Mouse (Mus musculus): ENCODE data around the gene Mt2. TPM values are rescaled to one million over a fixed set of nuclear protein-coding genes. Genes with fewer than 3 reads are reported as not detected.
"Not testable (repeated sequence)": the region's sequence is repeated elsewhere in the genome, so short reads cannot be mapped to it uniquely, and the experiment has no call there.

The Mt2 gene
- 12.3 and 15.2 TPM in 2 replicates for polyA plus RNA-seq (2014; fragmentation: Nextera tagmentation; extraction: Ambion mirVana)

- H3K4me2 ChIP-seq: peak within 1 kb of the TSS; percentile 75
- no peaks in the 10 kb centered on the region for H3K36me3 ChIP-seq (ENCODE audit: insufficient read depth)
- 0 out of 2 replicates have a peak, but pooled peaks cover 7% of the 10 kb centered on the region for H3K4me1 ChIP-seq (ENCODE audit: insufficient read depth)
- ATAC-seq (ENCODE audit: insufficient read depth) (peak; percentile 69), DNase-seq (peak; percentile 60)
- no peaks in the 10 kb centered on the region for H3K9me3 ChIP-seq (ENCODE audit: low read depth, low read length)
- peak within 1 kb of the TSS; percentile 18; the same call in 1 of the 2 replicates for H3K27ac ChIP-seq (ENCODE audit: low read depth)
- H3K27me3 ChIP-seq (ENCODE audit: insufficient read depth, low read length): peaks cover 67% of the 10 kb centered on the region
- peak within 1 kb of the TSS; percentile 43 for H3K4me3 ChIP-seq (ENCODE audit: low read depth, low read length)
- under 1% methylated on average over 55 of the region's 56 CpGs for WGBS
- peak within 1 kb of the TSS; percentile 51 for H3K9ac ChIP-seq
- no peak for TF ChIP-seq CTCF (IDR thresholded peaks at IDR 0.05; ENCODE audit: low read depth)
These were observed at the start of gene Mt2 for GRCm38 (mm10) chr8:94172075-94172808. Mt2 (plus strand) TSS chr8:94172664.

- no peaks in the 10 kb centered on the region for H3K27me3 ChIP-seq (ENCODE audit: insufficient read depth, low read length)
- ATAC-seq (ENCODE audit: insufficient read depth) (no peak), DNase-seq (no peak)
- H3K4me1 ChIP-seq (ENCODE audit: insufficient read depth): no peaks in the 10 kb centered on the region
- no peak overlapping the region for H3K4me3 ChIP-seq (ENCODE audit: low read depth, low read length)
- no peak overlapping the region for H3K9ac ChIP-seq
- H3K36me3 ChIP-seq (ENCODE audit: insufficient read depth): no peaks in the 10 kb centered on the region
- WGBS: 39% methylated on average over 8 of the region's 8 CpGs
- TF ChIP-seq CTCF (IDR thresholded peaks at IDR 0.05; ENCODE audit: low read depth): no peak
- no peaks in the 10 kb centered on the region for H3K9me3 ChIP-seq (ENCODE audit: low read depth, low read length)
- H3K4me2 ChIP-seq: no peak overlapping the region
- H3K27ac ChIP-seq (ENCODE audit: low read depth): no peak overlapping the region
These were observed 49.6 kb upstream of the Mt2 start for GRCm38 (mm10) chr8:94122711-94123468.

GRCm38 (mm10) chr8:94127711-94128110, 44.8 kb upstream of the Mt2 start:
- Histone ChIP-seq H3K27me3 (ENCODE audit: insufficient read depth, low read length) (no peaks in the 10 kb centered on the region), H3K36me3 (ENCODE audit: insufficient read depth) (no peaks in the 10 kb centered on the region), H3K4me2 (no peak overlapping the region), H3K9me3 (ENCODE audit: low read depth, low read length) (no peaks in the 10 kb centered on the region), H3K4me1 (ENCODE audit: insufficient read depth) (no peaks in the 10 kb centered on the region), H3K27ac (ENCODE audit: low read depth) (no peak overlapping the region), H3K4me3 (ENCODE audit: low read depth, low read length) (no peak overlapping the region), H3K9ac (no peak overlapping the region)
- 74% methylated on average over 6 of the region's 6 CpGs for WGBS
- ATAC-seq (ENCODE audit: insufficient read depth) (no peak), DNase-seq (no peak)
- no peak for TF ChIP-seq CTCF (IDR thresholded peaks at IDR 0.05; ENCODE audit: low read depth)

- ATAC-seq (ENCODE audit: insufficient read depth): no peak
- TF ChIP-seq CTCF (IDR thresholded peaks at IDR 0.05; ENCODE audit: low read depth): no peak
- H3K27me3 ChIP-seq (ENCODE audit: insufficient read depth, low read length): no peaks in the 10 kb centered on the region
These were observed 43.2 kb upstream of the Mt2 start for GRCm38 (mm10) chr8:94129133-94129789.

GRCm38 (mm10) chr8:94130126-94130525, 42.3 kb upstream of the Mt2 start:
- Histone ChIP-seq H3K27me3 (ENCODE audit: insufficient read depth, low read length) (no peaks in the 10 kb centered on the region), H3K9ac (no peak overlapping the region), H3K4me3 (ENCODE audit: low read depth, low read length) (no peak overlapping the region), H3K4me1 (ENCODE audit: insufficient read depth) (no peaks in the 10 kb centered on the region), H3K9me3 (ENCODE audit: low read depth, low read length) (no peaks in the 10 kb centered on the region), H3K4me2 (no peak overlapping the region), H3K27ac (ENCODE audit: low read depth) (no peak overlapping the region), H3K36me3 (ENCODE audit: insufficient read depth) (no peaks in the 10 kb centered on the region)
- ATAC-seq (ENCODE audit: insufficient read depth) (no peak), DNase-seq (no peak)
- 89% methylated on average over 4 of the region's 4 CpGs for WGBS
- no peak for TF ChIP-seq CTCF (IDR thresholded peaks at IDR 0.05; ENCODE audit: low read depth)

More at GRCm38 (mm10) chr8:94129133-94129789, 43.2 kb upstream of the Mt2 start:
- H3K4me1 ChIP-seq (ENCODE audit: insufficient read depth): no peaks in the 10 kb centered on the region
- no peak overlapping the region for H3K4me2 ChIP-seq
- no peak overlapping the region for H3K9ac ChIP-seq
- no peak overlapping the region for H3K27ac ChIP-seq (ENCODE audit: low read depth)
- H3K36me3 ChIP-seq (ENCODE audit: insufficient read depth): no peaks in the 10 kb centered on the region
- H3K9me3 ChIP-seq (ENCODE audit: low read depth, low read length): no peaks in the 10 kb centered on the region
- DNase-seq: no peak
- 85% methylated on average over 6 of the region's 6 CpGs for WGBS
- H3K4me3 ChIP-seq (ENCODE audit: low read depth, low read length): no peak overlapping the region

GRCm38 (mm10) chr8:94132096-94132495, 40.4 kb upstream of the Mt2 start:
- DNase-seq (no peak), ATAC-seq (ENCODE audit: insufficient read depth) (no peak)
- no peak overlapping the region for H3K27ac ChIP-seq (ENCODE audit: low read depth)
- no peaks in the 10 kb centered on the region for H3K9me3 ChIP-seq (ENCODE audit: low read depth, low read length)
- WGBS: 72% methylated on average over 5 of the region's 5 CpGs
- H3K36me3 ChIP-seq (ENCODE audit: insufficient read depth): no peaks in the 10 kb centered on the region
- H3K9ac ChIP-seq: no peak overlapping the region
- TF ChIP-seq CTCF (IDR thresholded peaks at IDR 0.05; ENCODE audit: low read depth): no peak
- H3K27me3 ChIP-seq (ENCODE audit: insufficient read depth, low read length): no peaks in the 10 kb centered on the region
- no peak overlapping the region for H3K4me3 ChIP-seq (ENCODE audit: low read depth, low read length)
- H3K4me1 ChIP-seq (ENCODE audit: insufficient read depth): no peaks in the 10 kb centered on the region
- no peak overlapping the region for H3K4me2 ChIP-seq

GRCm38 (mm10) chr8:94134601-94135000, 37.9 kb upstream of the Mt2 start:
- not testable (repeated sequence) for H3K9me3 ChIP-seq (ENCODE audit: low read depth, low read length); H3K4me1 ChIP-seq (ENCODE audit: insufficient read depth); ATAC-seq (ENCODE audit: insufficient read depth); H3K36me3 ChIP-seq (ENCODE audit: insufficient read depth); H3K27ac ChIP-seq (ENCODE audit: low read depth); H3K9ac ChIP-seq; DNase-seq; H3K27me3 ChIP-seq (ENCODE audit: insufficient read depth, low read length); H3K4me2 ChIP-seq; H3K4me3 ChIP-seq (ENCODE audit: low read depth, low read length)
- 47% methylated on average over 3 of the region's 3 CpGs for WGBS
